Mouse (Mus musculus): Measurements from ENCODE around the gene Rgp1.

The Rgp1 gene

DNA sequence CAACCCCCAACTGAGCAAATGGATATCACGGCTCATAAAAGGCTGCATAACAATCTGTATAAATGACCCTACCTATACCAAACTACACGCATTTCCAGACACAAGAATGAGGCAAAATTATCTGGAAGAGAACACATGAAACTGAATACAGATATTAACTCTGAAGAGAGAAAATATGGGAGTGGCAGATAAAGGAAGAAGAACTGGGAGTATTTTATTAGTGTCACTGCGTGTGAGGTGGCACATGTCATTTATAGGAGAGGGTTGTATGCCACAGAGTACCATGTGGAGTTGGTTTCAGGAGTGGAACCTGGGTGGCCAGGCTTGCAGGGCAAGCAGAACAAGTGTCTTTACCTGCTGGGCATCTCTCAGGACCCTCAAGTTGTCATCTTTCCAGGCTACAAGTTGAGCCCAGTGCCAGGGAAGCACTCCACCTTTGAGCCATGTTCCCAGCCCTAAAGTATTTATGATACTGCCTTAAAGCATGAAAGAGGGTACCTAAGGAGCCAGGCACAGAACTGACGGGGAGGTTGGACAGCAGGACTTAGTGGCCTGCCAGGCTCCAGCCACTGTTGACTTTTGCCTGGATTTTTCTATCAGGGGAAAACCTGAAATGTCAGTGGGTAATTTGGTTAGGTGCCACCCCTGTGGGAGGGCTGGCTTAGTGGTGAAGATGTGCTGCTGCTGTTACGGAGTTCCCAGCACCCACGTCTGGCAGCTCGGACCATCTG lies 20.3 kb downstream of the Rgp1 start:
- no peak for DNase-seq

DNA sequence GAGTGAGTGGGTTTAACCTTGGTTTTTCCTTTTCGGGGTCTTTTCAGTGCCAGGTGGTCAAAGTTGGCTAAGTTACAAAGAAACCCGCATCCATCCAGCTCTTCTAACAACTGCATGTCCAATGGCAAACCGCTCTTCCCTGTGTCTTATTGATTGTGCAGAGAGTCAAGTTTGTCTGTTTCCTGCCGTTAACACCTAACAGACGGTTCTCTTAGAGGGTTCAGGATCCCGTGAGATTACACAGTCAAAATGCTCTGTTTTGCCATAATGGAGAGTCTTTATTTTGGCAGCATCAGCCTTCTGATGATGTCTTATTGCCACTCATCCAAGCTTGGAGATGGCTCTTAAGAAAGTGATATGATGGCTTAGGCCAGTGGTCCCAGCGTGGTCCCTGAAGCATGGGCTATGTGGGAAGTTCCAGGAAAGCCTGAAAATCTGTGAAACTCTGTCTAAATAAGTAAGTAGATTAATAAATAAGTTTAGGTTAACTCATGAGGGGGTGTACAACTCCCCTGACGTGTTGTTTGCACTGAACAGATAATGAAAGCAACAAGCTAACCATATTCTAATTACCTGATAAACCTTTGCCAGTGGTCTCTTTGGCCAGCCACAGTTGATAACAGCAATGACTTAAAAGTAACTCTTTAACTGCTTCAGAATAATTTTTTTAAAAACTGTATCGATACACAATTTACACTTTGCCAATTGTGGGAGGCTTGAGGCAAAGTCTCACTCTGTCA lies 21.9 kb downstream of the Rgp1 start:
- DNase-seq, result no peak

DNA sequence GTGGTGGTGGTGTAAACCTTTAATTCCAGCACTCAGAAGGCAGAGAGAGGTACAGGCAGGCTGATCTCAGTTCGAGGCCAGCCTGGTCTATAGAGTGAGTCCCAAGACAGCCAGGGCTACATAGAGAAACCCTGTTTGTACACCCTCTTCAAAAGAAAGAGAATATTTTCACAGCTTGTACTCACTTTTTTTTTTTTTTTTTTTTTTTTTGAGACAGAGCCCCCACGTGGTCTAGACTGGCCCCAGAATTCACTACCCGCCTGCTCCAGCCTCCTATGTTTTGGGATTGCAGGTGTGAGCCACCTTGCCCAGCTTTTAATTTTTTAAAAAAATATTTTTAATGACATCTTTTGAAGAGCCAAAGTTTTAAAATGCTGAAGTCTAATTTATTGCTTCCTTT lies 25.6 kb downstream of the Rgp1 start:
- no peak for DNase-seq

DNA sequence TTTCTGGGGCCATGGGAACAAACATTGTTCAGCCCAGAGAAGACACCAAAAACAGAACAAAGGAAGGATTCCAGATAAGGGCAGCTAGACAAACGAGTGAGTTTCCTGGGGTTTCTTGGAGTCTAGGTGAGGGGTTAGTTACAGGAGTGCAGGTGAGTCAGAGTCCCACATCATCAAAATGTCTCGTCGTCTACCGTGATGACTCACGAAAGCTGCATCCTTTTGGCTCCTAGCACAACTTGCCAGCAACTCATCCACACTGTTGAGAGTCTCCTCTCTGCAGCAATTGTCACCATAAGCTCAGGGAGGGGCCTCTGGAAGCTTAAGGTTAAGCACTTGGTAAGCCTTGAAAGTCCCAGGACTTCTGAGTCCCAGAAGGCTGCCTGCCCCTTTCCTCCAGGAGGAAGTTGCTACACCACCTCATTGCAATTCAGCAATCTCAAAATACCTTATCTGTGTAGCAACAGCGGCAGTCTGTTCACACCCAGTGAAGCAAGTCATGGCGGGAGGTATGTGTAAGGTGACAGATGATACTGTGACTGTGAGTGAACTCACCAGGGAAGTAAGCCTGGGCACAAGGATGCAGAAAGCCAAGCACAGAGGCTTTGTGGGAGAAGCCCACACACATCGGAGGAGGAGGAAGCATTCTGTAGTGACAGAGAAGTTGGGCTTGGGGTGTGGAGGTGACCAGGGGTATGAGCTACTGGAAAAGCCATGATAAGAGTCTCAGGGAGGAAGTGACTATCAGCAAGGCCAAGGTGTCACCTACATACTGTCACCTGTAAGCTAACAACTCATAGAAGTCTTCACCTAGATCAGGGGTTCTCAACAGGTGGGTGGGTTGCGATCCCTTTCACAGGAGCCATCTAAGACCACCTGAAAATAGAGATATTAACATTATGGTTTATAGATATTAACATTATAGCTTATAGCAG lies 26.5 kb downstream of the Rgp1 start:
- DNase-seq, result no peak

DNA sequence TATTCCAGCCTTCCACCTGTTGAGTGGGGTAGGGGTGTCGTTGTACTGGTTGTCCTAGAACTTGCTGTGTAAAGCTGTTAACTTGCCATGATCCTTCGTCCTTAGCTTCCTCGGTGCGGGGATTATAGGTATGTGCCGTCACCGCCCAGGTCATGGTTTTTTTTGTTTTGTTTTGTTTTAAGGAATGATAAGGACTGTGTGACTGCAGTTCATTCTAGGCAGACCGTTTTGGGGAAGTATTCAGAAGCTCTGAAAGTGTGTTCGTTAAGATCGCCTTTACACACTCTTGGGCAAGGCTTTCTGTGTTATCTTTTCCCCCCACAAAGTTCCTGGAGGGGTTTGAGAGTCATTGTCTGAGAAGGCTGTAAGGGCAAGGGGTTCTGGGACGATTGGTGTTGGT lies 34.0 kb downstream of the Rgp1 start:
- DNase-seq, result no peak

DNA sequence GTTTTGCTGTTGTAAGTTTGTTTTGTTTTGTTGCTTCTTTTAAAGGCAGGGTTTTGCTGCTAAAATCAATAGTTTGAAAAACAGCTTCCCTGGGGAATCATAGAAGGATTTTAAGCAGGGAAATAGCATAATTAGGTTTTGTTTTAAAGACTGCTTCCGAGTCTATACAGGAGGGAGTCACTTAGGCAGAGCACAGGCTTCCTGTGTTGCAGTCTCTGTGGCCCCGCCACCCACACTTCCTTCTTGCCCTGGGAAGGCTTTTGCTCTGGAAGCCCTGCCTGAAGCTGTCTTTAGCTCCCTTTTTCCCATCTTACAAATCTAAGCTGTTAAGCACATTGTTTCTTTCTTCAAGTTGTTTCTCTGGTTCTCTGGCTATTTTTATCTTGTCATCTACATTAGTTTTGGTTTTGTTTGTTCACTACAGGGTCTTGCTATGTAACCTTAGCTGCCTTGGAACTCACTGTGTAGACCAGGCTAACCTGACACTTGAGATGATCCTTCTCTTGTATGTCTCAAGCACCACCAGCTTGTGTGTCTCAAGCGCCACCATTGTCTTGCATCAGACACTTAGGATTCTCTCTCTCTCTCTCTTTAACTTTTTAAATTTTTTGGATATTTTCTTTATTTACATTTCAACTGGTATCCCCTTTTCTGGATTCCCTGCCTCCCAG lies 34.7 kb downstream of the Rgp1 start:
- no peak for DNase-seq

DNA sequence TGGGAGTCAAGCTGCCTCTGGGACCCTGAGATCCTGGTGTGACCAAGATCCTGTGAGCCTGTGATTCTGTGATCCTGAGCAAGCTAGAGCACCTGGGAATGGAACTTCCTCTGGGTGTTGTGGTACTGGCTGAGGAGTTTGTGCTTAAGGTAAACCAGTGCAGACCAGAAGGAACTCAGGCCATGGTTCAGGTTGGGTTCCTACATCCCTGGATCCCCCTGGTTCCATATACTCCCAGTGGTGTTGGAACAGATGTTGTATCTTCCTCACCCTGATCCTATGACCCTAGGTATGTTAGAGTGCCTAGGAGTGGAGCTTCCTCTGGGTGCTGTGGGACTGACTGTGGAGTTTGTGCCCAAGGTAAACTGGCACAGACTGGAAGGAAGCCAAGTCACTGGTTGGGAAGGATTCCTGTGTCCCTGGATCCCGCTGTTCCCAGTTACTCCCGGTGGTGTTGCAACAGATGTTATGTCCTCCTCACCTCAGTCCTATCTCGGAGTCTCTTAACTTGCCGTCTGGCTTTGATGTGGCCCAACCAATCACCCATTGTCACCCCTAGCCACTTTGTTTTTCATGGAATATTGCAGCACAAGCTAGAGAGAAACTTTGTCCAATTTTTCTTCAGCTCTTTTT lies 41.7 kb downstream of the Rgp1 start:
- DNase-seq, result no peak

DNA sequence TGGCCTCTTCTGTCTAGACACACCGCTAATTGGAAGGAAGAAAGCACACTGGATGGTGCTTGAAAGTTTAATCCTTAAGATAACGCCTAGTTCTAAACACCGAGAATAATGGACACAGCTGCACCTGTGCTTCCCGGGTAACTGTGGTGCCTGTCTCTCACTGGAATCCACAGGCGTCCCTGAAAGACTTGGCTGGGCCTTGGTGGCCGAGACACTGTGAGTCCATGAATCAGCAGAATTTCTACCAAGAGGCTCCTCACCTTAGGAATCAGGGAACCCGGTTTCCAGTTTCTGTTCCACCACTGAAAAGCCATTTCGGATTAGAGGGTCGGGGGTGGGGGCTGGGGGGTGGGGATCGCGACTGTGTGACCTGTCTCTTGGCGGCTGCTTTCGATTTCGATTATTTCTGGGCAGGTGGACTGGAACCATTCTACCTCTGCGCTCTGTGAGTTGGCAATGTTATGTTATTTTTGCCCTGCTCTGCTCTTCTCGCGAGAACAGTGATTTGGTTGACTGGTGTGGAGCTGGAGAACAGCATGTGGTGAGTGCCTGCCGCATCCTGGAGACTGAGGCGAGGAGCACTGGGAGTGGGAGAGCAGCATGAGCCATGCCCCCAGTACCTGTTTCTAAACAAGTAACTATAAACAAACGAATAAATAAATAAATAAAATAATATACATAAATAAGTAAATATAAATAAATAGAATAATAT lies 50.7 kb downstream of the Rgp1 start:
- no peak for DNase-seq

DNA sequence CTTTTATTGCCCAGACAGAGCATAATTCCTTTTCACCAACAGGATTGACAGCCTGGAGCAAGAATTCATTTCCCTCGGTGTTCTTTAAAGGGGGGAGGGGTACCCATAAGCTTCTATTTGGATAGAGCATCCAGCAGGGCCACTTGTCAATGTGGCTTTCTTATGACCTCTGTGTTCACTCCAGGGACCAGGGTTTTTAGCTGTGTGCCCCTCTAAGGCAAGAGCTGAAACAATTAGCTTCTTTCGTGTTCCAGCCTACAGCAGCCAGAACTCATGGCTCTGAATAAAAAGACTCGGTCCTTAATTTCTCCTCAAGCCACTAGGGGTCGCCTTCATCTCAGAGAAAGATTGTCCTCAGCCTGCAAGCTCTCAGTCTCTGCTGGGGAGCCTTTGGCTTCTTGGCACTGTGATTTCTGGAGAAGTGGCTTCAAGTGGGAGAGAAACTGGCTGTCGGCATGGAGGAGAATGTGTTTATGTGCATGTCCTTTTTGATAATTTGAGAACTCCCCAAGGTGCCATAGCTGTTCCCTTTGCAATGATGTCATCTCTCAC lies 51.6 kb downstream of the Rgp1 start:
- peak; percentile 66 for DNase-seq

DNA sequence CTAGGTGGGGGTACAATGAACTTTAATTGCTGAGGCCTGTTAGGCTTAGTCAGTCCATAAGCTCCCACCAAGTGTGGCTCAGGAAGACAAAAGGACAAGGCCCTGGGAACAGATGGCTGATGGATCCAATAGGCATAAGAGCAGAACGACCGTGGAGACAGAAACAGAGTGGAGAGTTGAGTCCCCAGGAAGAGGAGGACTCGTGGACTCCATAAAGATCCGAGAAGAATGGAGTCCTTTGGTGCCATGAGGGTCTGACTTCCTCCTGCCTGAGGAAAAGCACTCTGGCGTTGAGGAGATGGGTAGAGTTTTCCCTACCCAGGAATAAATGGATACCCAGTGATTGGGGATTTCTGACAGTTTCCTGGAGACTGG lies 52.1 kb downstream of the Rgp1 start:
- DNase-seq, result no peak

DNA sequence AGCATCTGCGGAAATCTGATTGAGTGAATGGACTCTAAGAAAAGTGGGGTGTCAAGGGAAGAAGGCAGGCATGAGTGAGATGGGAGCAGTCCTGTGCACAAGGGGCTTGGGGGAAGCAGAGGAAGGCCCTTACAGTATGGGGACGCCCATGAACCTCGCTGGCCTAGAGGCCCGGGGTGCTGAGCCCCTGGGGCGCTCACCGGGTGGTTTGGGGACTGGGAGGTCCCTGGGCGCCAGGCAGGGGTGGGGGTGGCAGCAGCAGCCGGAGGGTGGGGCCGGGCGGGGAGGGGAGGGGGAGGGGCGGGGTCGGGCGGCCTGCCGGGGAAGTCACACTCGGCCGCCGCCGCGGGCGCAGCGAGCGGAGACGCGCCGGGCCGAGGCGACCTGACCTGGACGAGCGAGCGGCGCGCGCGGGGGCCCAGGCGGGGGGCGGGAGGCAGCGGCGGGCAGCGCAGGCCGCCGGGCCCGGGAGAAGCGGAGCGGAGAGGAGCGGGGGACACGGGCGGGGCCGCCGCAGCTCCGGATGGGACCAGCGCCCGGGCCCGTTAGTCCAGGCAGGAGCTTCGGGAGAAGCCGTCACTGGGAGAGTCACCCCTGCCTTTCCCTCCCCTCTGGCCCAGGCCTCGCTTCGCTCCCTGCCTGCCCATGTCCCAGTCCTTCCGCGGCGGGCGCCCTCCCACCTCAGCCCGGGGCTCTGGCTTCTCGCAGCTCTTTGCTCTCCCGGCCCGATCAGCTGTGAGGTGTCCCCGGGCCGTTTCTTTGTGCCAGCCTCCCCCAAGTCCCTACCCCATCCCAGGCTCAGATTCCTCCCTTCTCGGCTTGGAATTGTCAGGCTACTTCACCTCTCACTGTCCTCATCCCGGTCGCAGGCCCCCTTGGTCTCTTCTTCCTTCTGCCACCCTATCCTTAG lies 52.8 kb downstream of the Rgp1 start, which contains the start of gene Npr2:
Gene Npr2, plus strand, starts transcription at position 890 of the 910 bp plus-strand sequence.
- DNase-seq, result peak; percentile 63

DNA sequence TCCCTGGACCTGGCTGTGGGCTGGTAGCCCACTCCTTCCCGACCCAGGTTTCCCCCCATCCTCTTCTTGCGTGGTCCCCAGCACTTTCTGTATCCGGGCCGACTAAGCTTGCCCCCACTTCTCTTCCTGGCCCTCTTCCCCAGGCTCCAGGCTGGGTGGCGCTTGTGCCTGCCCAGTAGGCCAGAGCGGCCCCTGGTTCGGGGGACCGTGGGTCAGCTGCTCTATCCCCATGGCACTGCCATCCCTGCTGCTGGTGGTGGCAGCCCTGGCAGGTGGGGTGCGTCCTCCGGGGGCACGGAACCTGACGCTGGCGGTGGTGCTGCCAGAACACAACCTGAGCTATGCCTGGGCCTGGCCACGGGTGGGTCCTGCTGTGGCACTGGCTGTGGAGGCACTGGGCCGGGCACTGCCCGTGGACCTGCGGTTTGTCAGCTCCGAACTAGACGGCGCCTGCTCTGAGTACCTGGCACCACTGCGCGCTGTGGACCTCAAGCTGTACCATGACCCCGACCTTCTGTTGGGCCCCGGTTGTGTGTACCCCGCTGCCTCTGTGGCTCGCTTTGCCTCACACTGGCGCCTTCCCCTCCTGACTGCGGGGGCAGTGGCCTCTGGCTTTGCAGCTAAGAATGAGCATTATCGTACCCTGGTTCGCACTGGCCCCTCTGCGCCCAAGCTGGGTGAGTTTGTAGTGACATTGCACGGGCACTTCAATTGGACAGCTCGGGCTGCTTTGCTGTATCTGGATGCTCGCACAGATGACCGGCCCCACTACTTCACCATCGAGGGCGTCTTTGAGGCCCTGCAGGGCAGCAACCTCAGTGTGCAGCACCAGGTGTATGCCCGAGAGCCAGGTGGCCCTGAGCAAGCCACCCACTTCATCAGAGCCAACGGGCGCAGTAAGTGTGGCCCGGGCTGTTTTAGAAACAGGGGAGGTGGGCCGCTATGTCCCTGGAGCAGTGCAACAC lies 53.7 kb downstream of the Rgp1 start:
- DNase-seq, result peak; percentile 44

DNA sequence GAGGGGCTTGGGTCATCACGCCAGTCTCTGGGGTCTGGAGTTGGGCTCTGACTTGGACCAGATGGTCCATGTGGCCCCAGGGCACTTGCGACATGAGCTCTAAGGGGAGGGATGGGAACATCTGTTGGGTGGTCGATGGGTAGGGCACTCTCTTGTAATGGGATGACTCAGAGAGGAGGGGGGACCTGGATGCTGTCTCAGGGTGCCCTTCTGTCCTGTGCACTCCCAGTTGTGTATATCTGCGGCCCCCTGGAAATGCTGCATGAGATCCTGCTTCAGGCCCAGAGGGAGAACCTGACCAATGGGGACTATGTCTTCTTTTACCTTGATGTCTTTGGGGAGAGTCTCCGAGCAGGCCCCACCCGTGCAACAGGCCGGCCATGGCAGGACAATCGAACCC lies 54.8 kb downstream of the Rgp1 start:
- DNase-seq, result no peak

DNA sequence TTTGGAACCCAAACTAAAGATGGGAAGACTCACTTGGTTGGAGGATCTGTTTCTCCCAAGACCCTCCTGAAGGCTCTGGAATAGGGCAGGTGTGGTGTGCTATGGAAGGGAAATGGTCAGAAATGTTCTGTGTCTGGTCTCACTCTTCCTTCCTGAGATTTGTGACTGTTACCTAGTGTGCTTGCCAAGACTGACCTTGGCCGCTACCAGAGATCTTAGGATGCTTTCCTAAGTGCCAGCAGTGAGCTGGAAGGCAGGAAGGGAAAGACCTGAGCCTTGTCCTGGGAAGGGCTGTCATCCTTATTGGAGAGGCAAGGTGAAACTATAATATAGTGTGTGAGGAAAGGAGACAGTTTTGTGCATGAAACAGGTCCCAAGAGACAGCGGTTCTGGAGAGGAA lies 55.2 kb downstream of the Rgp1 start:
- no peak for DNase-seq

DNA sequence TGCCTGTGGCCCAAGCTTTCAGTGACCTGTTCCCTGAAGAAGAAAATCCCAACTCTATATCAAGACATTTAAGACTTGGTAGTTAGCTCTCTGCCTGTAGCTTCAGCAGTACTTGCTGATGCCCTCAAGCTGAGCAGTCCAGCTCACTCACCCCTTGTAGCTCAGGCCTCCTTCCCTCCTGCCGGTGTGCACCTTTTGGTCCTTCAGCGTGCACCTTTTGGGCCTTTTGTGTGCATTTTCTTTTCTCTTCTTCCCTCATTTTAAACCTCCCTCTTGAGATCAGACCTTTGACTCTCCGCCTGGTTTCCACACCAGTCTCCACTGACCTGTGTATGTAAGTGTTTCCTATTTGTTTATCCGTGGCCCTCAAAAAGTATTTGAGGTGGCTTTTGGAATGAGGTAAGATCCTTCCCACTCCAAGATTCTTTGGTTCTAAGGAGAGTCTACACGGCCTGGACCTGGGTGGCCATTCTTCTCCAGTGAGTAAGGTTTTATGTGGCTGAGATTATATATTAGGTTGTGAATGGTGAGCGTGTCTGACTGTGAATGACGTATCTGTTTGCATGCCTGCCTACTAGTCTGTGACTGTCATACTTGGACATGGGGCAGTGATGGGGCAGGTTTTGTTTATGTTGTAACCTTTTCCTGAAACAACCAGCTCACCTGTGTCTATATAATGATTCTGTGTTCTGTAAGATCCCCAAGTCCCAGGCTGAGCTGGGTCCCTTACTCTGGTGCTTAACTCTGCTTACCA lies 56.3 kb downstream of the Rgp1 start:
- no peak for DNase-seq

DNA sequence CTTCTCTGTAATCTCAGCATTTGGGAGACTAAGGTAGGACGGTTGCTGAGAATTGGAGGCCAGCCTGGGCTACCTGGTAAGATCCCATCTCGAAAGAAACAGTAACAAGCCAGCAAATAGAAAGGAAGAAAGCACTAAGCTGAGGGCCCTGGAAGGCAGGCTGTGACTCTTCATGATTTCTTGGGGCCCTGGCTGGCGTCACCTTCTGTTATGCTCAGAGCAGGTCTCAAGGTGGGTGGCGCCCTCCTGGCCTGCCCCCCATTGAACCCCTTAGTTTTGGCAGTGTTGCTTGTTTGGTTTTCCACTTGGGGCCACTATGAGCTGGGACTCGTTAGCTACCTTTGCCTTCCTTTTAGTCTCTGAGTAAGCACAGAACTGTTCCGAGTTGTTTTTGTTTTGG lies 58.2 kb downstream of the Rgp1 start:
- DNase-seq, result no peak

Measured in right cerebral cortex, postnatal 4 days (tissue).